Mouse (Mus musculus) heart, embryonic 15.5 days (tissue): ENCODE results near the gene Cand1. TPM values are rescaled to one million over a fixed set of nuclear protein-coding genes. Genes with fewer than 3 reads are reported as not detected.

ENCODE experiments used
- ATAC-seq: fragments of 200-750 bp; cut with Nextera tagmentation; replicated peaks from 2 replicates; pipeline ENCODE4 v1.8.0; 2017; ENCODE audit warnings: low read depth, moderate TSS enrichment; ENCODE audit not compliant: insufficient number of reproducible peaks, insufficient read depth, low FRiP score
- H3K27ac ChIP-seq: fragments of 300-500 bp; sonication (generic); 2 replicates; pipeline ENCODE4 v1.5.1; 2015; ENCODE audit warnings: mild to moderate bottlenecking, inconsistent platforms
- H3K27me3 ChIP-seq: fragments of 300-500 bp; sonication (generic); 2 replicates; pipeline ENCODE4 v1.6.1; 2015; ENCODE audit warnings: inconsistent platforms
- H3K36me3 ChIP-seq: fragments of 300-500 bp; sonication (generic); 2 replicates; pipeline ENCODE4 v1.6.1; 2015; ENCODE audit warnings: mild to moderate bottlenecking, inconsistent platforms
- H3K4me1 ChIP-seq: fragments of 300-500 bp; sonication (generic); replicated peaks from 2 replicates; pipeline ENCODE4 v1.6.1; 2015; ENCODE audit warnings: inconsistent platforms
- H3K4me2 ChIP-seq: fragments of 300-500 bp; sonication (generic); 2 replicates; pipeline ENCODE4 v1.6.1; 2015; ENCODE audit warnings: inconsistent platforms, mild to moderate bottlenecking, moderate library complexity
- H3K4me3 ChIP-seq: fragments of 300-500 bp; sonication (generic); 2 replicates; pipeline ENCODE4 v1.5.1; 2015; ENCODE audit warnings: mild to moderate bottlenecking, inconsistent platforms
- H3K9ac ChIP-seq: fragments of 300-500 bp; sonication (generic); 2 replicates; pipeline ENCODE4 v1.6.1; 2015; ENCODE audit warnings: mild to moderate bottlenecking, inconsistent platforms
- H3K9me3 ChIP-seq: fragments of 300-500 bp; sonication (generic); replicated peaks from 2 replicates; pipeline ENCODE4 v1.6.1; 2016; ENCODE audit warnings: inconsistent platforms
- WGBS: fragments of 180-500 bp; shearing (Covaris S2); methylation state at CpG from one replicate; pipeline ENCODE4 v1.1.7; 2015; ENCODE audit warnings: mixed read lengths; 5-methylcytosine and 5-hydroxymethylcytosine counted together
- polyA plus RNA-seq: library from polyadenylated mRNA; unstranded; fragments of >200 nt; fragmentation: Nextera tagmentation; extraction: Ambion mirVana; gene quantifications from 2 replicates; pipeline ENCODE4 v1.2.1, GENCODE M21; 2015

Gene Cand1
- polyA plus RNA-seq, 1 experiment from 2014 or later = 34.4 TPM

DNA sequence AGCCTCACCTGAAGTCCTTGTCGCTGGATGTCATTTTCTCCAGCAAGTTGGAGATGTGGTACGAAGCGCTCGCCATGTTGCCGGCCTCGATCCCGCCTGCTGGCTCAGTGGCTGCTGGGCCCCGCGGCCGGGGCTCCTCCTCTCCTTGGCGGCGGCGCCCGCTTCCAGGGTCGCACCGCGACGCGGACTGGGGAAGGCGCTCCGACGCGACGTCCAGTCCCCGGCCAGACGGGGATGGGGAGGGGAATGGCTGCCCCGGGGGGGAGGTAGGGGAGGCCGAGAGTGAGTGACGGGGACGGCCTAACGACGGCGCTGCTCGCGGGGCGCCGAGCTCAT lies 254 bp downstream of the Cand1 start:
- Histone ChIP-seq H3K9me3 (no peaks in the 10 kb centered on the region), H3K9ac (peak overlapping the region; percentile 97), H3K4me3 (peak overlapping the region; percentile 97), H3K27me3 (no peaks in the 10 kb centered on the region), H3K36me3 (peaks cover 7% of the 10 kb centered on the region), H3K4me1 (peaks cover 19% of the 10 kb centered on the region), H3K4me2 (peak overlapping the region; percentile 76), H3K27ac (peak overlapping the region; percentile 99)
- peak; percentile 58 for ATAC-seq
- 0% methylated on average over 32 of the region's 37 CpGs for WGBS

DNA sequence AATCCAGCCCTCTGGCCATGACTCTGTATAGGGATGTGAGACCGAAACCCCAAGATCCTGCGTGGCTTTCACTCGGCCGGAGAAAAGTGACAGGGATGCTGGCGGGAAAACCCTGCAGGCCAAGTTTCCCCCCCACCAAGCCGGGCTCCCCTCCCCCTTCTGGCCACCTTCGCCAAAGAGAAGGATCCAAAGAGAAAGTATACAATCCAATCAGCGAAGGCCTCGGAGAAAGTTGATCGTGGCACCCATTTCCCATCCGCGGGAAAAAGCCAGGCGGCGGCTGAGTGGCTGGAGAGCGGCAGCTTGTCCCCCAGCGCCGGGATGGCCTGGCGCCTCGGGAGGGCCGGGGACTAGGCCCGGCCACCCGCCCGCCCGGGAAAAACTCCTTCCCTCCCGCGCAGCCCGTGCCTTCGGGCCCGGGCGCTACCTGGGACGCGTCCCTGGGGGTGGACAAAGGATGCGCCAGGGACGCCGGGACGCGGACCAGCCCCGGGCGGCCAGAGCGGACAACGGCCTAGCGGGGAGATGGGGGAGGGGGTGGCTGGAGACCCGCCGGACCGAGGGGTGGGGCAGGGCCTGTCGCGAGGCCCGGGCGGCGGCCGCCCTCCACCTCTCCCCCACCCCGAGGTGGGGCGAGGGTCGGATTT lies 747 bp downstream of the Cand1 start:
- Histone ChIP-seq H3K36me3 (peaks cover 7% of the 10 kb centered on the region), H3K27me3 (no peaks in the 10 kb centered on the region), H3K27ac (peak overlapping the region; percentile 99), H3K9me3 (no peaks in the 10 kb centered on the region), H3K4me1 (peaks cover 19% of the 10 kb centered on the region), H3K4me3 (peak overlapping the region; percentile 97), H3K9ac (peak overlapping the region; percentile 97), H3K4me2 (peak overlapping the region; percentile 76)
- WGBS = 0% methylated on average over 49 of the region's 54 CpGs
- peak; percentile 38 for ATAC-seq

DNA sequence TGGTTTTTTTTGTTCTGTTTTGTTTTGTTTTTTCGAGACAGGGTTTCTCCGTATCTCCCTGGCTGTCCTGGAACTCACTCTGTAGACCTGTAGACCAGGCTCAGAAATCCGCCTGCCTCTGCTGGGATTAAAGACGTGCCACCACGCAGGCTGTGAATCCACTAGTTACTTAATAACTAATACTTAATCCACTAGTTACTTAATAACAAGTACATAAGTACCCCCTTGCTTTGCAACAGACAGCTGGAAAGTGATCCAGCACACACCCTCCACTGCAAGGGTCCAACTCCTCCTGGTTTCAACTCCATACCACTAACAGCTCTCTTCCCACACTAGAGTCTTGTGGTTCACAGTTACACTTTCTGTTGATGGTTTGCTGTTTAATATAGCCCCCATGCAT lies 8.3 kb downstream of the Cand1 start:
- Histone ChIP-seq H3K9ac (no peak overlapping the region), H3K4me1 (peaks cover 30% of the 10 kb centered on the region), H3K36me3 (peaks cover 6% of the 10 kb centered on the region), H3K4me2 (no peak overlapping the region), H3K4me3 (no peak overlapping the region), H3K27ac (no peak overlapping the region), H3K27me3 (no peaks in the 10 kb centered on the region), H3K9me3 (no peaks in the 10 kb centered on the region)
- no peak for ATAC-seq
- 89% methylated on average over 5 of the region's 5 CpGs for WGBS

DNA sequence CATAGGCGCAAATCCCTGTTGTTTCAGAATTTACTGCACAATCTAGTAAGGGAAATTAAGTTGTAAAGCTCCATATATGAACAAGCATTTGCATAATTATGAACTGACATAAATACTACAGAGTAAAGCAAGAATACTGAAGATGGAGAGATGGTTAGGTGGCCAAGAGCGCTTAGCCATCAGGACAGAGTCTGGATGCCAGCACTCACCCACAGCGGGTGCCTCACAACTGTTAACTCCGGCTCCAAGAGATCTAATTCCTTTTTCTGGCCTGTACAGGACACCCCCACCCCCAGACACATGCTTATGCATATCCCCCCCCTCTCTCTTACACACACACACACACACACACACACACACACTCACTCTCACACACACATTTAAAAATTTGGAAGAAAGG lies 9.2 kb downstream of the Cand1 start:
- WGBS = 54% methylated on average over 4 of the region's 4 CpGs
- H3K4me2 ChIP-seq = peak overlapping the region; percentile 20
- peaks cover 30% of the 10 kb centered on the region for H3K4me1 ChIP-seq
- H3K27ac ChIP-seq = peak overlapping the region; percentile 36
- H3K9ac ChIP-seq = no peak overlapping the region
- H3K4me3 ChIP-seq = no peak overlapping the region
- no peaks in the 10 kb centered on the region for H3K9me3 ChIP-seq
- no peaks in the 10 kb centered on the region for H3K27me3 ChIP-seq
- peaks cover 11% of the 10 kb centered on the region for H3K36me3 ChIP-seq
- no peak for ATAC-seq

DNA sequence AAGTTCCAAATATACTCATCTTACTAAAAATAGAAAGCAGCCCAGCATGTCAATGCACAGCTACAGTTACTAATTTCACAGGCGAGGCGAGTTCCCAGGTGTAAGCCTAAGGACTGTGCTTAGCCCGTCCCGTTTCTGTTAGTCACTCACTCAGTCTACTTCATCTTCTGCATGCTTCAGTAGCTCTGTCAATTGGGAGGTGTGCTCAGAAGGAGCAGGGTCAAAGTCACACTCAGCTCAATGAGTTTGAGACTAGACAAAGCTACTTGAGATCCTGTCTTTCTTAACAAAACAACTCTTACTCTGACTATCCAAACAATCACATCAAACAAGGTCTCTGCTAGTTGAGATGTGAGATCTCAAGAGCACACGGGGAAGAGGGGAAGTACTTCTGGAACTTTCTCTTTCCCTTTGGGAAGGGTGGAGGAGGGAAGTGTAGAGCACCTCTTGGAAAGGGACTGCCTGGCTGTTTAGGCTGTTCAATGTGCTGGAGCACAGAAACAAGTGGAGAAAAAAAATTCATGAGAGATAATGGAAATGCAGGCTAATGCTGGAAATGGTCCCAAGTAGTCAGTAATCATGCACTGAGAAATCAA lies 9.7 kb downstream of the Cand1 start:
- peak overlapping the region; percentile 36 for H3K27ac ChIP-seq
- peaks cover 30% of the 10 kb centered on the region for H3K4me1 ChIP-seq
- H3K27me3 ChIP-seq = no peaks in the 10 kb centered on the region
- peaks cover 13% of the 10 kb centered on the region for H3K36me3 ChIP-seq
- no peaks in the 10 kb centered on the region for H3K9me3 ChIP-seq
- H3K4me2 ChIP-seq = peak overlapping the region; percentile 20
- no peak overlapping the region for H3K4me3 ChIP-seq
- no peak for ATAC-seq
- no peak overlapping the region for H3K9ac ChIP-seq
- WGBS = 33% methylated on average over 5 of the region's 5 CpGs

DNA sequence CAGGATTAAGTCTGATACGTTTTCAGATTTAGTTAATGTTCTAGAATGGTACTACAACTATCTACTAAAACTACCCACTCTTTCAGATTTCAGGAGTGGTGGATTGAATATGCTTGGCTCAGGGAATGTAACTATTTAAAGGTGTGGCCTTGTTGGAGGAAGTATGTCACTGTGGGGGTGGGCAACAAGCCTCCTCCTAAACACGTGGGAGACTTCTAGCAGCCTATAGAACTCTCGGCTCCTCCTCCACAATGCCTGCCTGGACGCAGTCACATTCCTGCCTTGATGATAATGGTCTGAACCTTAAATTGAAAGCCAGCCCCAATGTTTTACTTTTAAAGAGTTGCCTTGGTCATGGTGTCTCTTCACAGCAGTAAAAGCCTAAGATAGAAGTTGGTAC lies 16.2 kb downstream of the Cand1 start:
- ATAC-seq = no peak
- no peak overlapping the region for H3K9ac ChIP-seq
- no peak overlapping the region for H3K4me2 ChIP-seq
- 67% methylated on average over 4 of the region's 4 CpGs for WGBS
- peaks cover 31% of the 10 kb centered on the region for H3K36me3 ChIP-seq
- no peak overlapping the region for H3K27ac ChIP-seq
- H3K4me1 ChIP-seq = peaks cover 20% of the 10 kb centered on the region
- no peaks in the 10 kb centered on the region for H3K9me3 ChIP-seq
- no peak overlapping the region for H3K4me3 ChIP-seq
- H3K27me3 ChIP-seq = no peaks in the 10 kb centered on the region

DNA sequence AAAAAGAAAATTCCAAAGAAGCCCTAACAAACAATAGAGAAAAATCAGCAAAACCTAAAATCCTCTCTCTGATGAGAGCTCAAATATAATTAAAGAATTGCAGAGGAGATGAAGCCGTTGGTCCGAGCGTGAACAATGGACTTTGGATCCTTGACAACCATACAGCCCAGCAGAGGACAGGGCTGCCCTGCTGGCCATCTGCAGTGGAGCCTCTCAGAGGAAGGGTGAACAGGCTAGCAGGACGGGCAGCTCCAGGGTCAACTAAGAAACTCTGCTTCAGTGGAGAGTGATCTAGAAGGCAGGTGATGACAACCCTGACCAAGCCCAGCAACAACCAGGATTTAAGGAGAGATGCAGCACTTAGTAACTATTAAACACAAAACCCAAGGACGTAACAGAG lies 18.2 kb downstream of the Cand1 start:
- no peak for ATAC-seq
- H3K9ac ChIP-seq = no peak overlapping the region
- WGBS = 66% methylated on average over 5 of the region's 5 CpGs
- H3K36me3 ChIP-seq = peaks cover 50% of the 10 kb centered on the region
- no peak overlapping the region for H3K4me2 ChIP-seq
- no peak overlapping the region for H3K27ac ChIP-seq
- no peaks in the 10 kb centered on the region for H3K9me3 ChIP-seq
- H3K4me1 ChIP-seq = peaks cover 20% of the 10 kb centered on the region
- no peak overlapping the region for H3K4me3 ChIP-seq
- no peaks in the 10 kb centered on the region for H3K27me3 ChIP-seq

DNA sequence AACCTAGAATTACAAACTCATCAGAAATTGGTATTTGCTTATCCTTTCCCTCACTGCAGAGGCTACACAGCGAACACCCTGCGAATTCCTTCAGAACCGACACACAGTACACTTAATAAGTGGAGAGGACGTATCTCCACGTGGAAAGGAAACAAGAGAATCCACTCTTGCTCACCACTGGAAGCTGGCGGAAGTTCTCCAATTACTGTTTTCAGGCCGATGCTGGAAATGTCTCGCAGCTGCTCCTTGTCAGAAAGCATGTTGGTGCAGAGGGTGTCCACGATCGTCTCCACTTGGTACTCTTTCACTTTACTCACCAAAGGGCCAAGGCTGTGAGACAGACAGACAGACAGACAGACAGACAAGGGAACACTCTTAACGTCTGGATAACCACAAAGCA lies 20.4 kb downstream of the Cand1 start:
- peaks cover 20% of the 10 kb centered on the region for H3K4me1 ChIP-seq
- no peak overlapping the region for H3K9ac ChIP-seq
- no peak overlapping the region for H3K4me2 ChIP-seq
- no peak for ATAC-seq
- H3K9me3 ChIP-seq = no peaks in the 10 kb centered on the region
- H3K27me3 ChIP-seq = no peaks in the 10 kb centered on the region
- no peak overlapping the region for H3K4me3 ChIP-seq
- 64% methylated on average over 11 of the region's 11 CpGs for WGBS
- H3K27ac ChIP-seq = no peak overlapping the region
- peaks cover 47% of the 10 kb centered on the region for H3K36me3 ChIP-seq

DNA sequence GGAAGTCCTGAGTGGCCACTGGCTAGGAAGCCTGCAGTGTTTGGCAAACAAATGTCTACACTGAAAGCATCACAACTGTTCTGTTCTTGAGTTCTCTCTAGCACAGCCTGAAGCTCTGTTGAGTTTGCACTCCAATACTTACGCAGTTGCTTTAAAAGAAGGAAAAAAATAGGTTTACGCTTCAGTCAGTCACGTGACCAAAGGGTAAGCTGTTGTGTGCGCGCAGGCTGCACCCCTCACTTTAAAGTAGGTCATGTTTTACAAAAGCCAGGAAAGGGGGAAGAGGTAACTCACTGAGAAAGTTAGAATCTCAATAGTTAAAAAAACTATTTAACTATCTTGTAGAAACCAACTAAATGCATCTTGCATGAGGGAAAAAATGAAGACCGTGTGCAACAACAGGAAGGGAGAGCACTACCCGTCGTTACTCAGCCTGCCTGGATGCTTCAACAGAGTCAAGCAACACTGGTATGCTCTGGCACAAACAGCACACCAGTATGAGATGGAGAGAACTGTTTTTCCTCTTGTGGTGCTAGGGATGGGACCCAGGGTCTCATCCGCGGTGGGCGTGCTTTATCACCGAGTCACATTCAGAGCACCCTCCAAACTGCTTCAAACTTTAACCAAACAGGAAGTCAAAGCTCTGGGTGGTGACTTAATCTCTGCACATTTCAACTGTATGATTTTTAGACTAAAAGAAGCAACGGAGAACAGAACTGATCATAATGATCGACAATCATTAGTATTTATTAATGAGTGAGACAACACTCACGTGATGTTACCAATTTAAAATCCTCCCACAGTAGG lies 21.4 kb downstream of the Cand1 start:
- no peak for ATAC-seq
- no peak overlapping the region for H3K27ac ChIP-seq
- no peak overlapping the region for H3K4me2 ChIP-seq
- WGBS = 89% methylated on average over 15 of the region's 15 CpGs
- H3K27me3 ChIP-seq = no peaks in the 10 kb centered on the region
- no peak overlapping the region for H3K4me3 ChIP-seq
- H3K9me3 ChIP-seq = no peaks in the 10 kb centered on the region
- no peak overlapping the region for H3K9ac ChIP-seq
- H3K36me3 ChIP-seq = peaks cover 46% of the 10 kb centered on the region
- peaks cover 17% of the 10 kb centered on the region for H3K4me1 ChIP-seq

DNA sequence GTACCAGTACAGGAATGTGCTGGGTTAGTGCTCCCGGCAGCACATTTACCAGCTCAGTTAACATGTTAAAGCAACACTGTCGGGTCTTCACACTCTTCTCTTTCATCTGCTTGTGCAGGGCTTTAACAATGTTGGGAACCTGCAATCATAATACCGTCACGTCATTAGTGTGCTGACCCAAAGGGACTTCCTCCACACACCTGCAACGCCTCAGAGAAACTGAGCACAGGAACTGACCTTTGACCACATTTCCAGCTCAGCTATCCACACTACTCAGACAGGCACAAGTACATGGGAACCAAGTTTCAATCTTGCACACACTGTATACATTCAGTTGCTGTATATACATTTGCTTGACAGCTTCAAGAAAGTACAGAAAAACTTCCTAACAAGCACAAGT lies 27.4 kb downstream of the Cand1 start:
- no peak for ATAC-seq
- 82% methylated on average over 5 of the region's 5 CpGs for WGBS

DNA sequence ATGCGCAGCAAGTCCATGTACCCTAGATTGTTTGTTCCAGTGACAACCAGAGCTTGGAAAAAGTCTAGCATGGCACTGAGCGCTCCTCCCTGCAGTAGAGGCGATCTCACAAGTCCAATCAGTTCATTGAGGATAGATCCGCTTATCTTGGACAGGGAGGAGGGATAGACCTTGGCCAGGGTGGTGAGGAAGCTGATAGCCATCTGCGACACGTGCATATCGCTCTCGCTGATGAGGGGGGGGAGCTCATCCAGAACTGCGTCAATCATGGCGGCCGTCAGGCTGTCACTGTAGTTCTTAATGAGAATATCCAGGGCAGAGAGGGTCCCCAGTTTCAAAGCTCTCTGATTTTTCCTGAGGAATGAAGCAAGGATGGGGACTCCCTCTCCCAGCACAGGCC lies 28.6 kb downstream of the Cand1 start:
- no peak overlapping the region for H3K4me3 ChIP-seq
- H3K9ac ChIP-seq = no peak overlapping the region
- no peaks in the 10 kb centered on the region for H3K9me3 ChIP-seq
- WGBS = 92% methylated on average over 11 of the region's 11 CpGs
- H3K27ac ChIP-seq = no peak overlapping the region
- H3K27me3 ChIP-seq = no peaks in the 10 kb centered on the region
- peaks cover 83% of the 10 kb centered on the region for H3K36me3 ChIP-seq
- ATAC-seq = no peak
- no peak overlapping the region for H3K4me2 ChIP-seq
- H3K4me1 ChIP-seq = no peaks in the 10 kb centered on the region

More for the DNA sequence above, 27.4 kb downstream of the Cand1 start:
- H3K27ac ChIP-seq = no peak overlapping the region
- H3K4me3 ChIP-seq = no peak overlapping the region
- no peaks in the 10 kb centered on the region for H3K27me3 ChIP-seq
- H3K9ac ChIP-seq = no peak overlapping the region
- no peaks in the 10 kb centered on the region for H3K9me3 ChIP-seq
- H3K4me1 ChIP-seq = no peaks in the 10 kb centered on the region
- H3K36me3 ChIP-seq = peaks cover 86% of the 10 kb centered on the region
- no peak overlapping the region for H3K4me2 ChIP-seq
